Mouse (Mus musculus): ENCODE measurements around the gene Prn. TPM values are rescaled to one million over a fixed set of nuclear protein-coding genes. Genes with fewer than 3 reads are reported as not detected.

Gene Prn
- total and polyA plus RNA-seq, 3 experiments, result not detected

GRCm38 (mm10) chr2:131896011-131896410 is 13.7 kb upstream of the Prn start:
- Histone ChIP-seq H3K4me1 (ENCODE audit: control insufficient read depth in 1 of 2, insufficient read depth in 2 of 2, low read length in 2 of 2) (peaks cover 0 to 2% of the 10 kb centered on the region in 2 experiments; a peak in 1 of 4 replicates), H3K79me2 (ENCODE audit: control insufficient read depth, insufficient read depth, low read length, poor library complexity) (no peaks in the 10 kb centered on the region), H3K9me3 (replicated peaks; ENCODE audit: insufficient read depth, low read length) (no peaks in the 10 kb centered on the region), H3K36me3 (ENCODE audit: control insufficient read depth in 1 of 2, insufficient read depth in 2 of 2, low read length in 2 of 2) (peaks cover 0 to 1% of the 10 kb centered on the region in 2 experiments; a peak in 1 of 4 replicates), H3K27ac (ENCODE audit: control insufficient read depth, low read depth, low read length) (no peak overlapping the region), H3K4me3 (ENCODE audit: control insufficient read depth in 1 of 2, insufficient read depth in 1 of 2, low read depth in 2 of 2, low read length in 2 of 2) (no peak overlapping the region), H3K9ac (ENCODE audit: control insufficient read depth, low read depth, low read length, poor library complexity, severe bottlenecking) (no peak overlapping the region), H3K27me3 (ENCODE audit: control insufficient read depth in 1 of 2, insufficient read depth in 2 of 2, low read length in 2 of 2) (no peaks in the 10 kb centered on the region; a peak in 1 of 4 replicates)
- TF ChIP-seq MYB (IDR thresholded peaks at IDR 0.05; ENCODE audit: low read depth, low read length) (no peak), E2F4 (IDR thresholded peaks at IDR 0.05; ENCODE audit: borderline replicate concordance, low read depth, low read length) (no peak), TAL1 (IDR thresholded peaks at IDR 0.05; ENCODE audit: low read length) (no peak), USF1 (IDR thresholded peaks at IDR 0.05; ENCODE audit: low read depth, low read length) (no peak)
- no peak for DNase-seq (ENCODE audit: low read depth, low spot score)

- Histone ChIP-seq H3K27me3 (ENCODE audit: control insufficient read depth in 1 of 2, insufficient read depth in 2 of 2, low read length in 2 of 2) (no peaks in the 10 kb centered on the region; a peak in 1 of 4 replicates), H3K4me3 (ENCODE audit: control insufficient read depth in 1 of 2, insufficient read depth in 1 of 2, low read depth in 2 of 2, low read length in 2 of 2) (no peak overlapping the region), H3K27ac (ENCODE audit: control insufficient read depth, low read depth, low read length) (no peak overlapping the region), H3K9me3 (replicated peaks; ENCODE audit: insufficient read depth, low read length) (no peaks in the 10 kb centered on the region), H3K4me1 (ENCODE audit: control insufficient read depth in 1 of 2, insufficient read depth in 2 of 2, low read length in 2 of 2) (no peaks in the 10 kb centered on the region), H3K36me3 (ENCODE audit: control insufficient read depth in 1 of 2, insufficient read depth in 2 of 2, low read length in 2 of 2) (no peaks in the 10 kb centered on the region), H3K79me2 (ENCODE audit: control insufficient read depth, insufficient read depth, low read length, poor library complexity) (no peaks in the 10 kb centered on the region), H3K9ac (ENCODE audit: control insufficient read depth, low read depth, low read length, poor library complexity, severe bottlenecking) (no peak overlapping the region)
- TF ChIP-seq ZC3H11A (IDR thresholded peaks at IDR 0.05; ENCODE audit: low read depth, low read length) (no peak), CHD2 (IDR thresholded peaks at IDR 0.05; ENCODE audit: low read length) (no peak), ZNF384 (IDR thresholded peaks at IDR 0.05; ENCODE audit: low read depth, low read length) (no peak), SIN3A (IDR thresholded peaks at IDR 0.05; ENCODE audit: low read length) (no peak), TAL1 (IDR thresholded peaks at IDR 0.05; ENCODE audit: low read length) (no peak), MYB (IDR thresholded peaks at IDR 0.05; ENCODE audit: low read depth, low read length) (no peak), HCFC1 (IDR thresholded peaks at IDR 0.05; ENCODE audit: low read depth, low read length) (no peak), KAT2A (conservative IDR thresholded peaks at IDR 0.05; ENCODE audit: low read depth, low read length) (no peak), POLR2AphosphoS2 (IDR thresholded peaks at IDR 0.05; ENCODE audit: low read length) (no peak), USF2 (IDR thresholded peaks at IDR 0.05; ENCODE audit: borderline replicate concordance in 1 of 2, insufficient read depth in 1 of 2, low read depth in 1 of 2, low read length in 2 of 2) (no peak), EP300 (IDR thresholded peaks at IDR 0.05; ENCODE audit: low read depth in 1 of 2, low read length in 2 of 2) (no peak), USF1 (IDR thresholded peaks at IDR 0.05; ENCODE audit: low read depth, low read length) (no peak), RAD21 (IDR thresholded peaks at IDR 0.05; ENCODE audit: low read depth, low read length) (no peak), CHD1 (IDR thresholded peaks at IDR 0.05; ENCODE audit: low read depth, low read length) (no peak), RCOR1 (IDR thresholded peaks at IDR 0.05; ENCODE audit: low read depth, low read length) (no peak), POLR2A (IDR thresholded peaks at IDR 0.05; ENCODE audit: control insufficient read depth in 1 of 2, insufficient read depth in 1 of 2, low read depth in 1 of 2, low read length in 2 of 2, poor library complexity in 1 of 2) (no peak)
- DNase-seq (ENCODE audit: low read depth, low spot score), result no peak
Measured at GRCm38 (mm10) chr2:131897336-131898109, 12.2 kb upstream of the Prn start.
